Mouse (Mus musculus): ENCODE data around the gene Aicda.
"Not testable (repeated sequence)": the region's sequence is repeated elsewhere in the genome, so short reads cannot be mapped to it uniquely, and the experiment has no call there.

The Aicda gene

DNA sequence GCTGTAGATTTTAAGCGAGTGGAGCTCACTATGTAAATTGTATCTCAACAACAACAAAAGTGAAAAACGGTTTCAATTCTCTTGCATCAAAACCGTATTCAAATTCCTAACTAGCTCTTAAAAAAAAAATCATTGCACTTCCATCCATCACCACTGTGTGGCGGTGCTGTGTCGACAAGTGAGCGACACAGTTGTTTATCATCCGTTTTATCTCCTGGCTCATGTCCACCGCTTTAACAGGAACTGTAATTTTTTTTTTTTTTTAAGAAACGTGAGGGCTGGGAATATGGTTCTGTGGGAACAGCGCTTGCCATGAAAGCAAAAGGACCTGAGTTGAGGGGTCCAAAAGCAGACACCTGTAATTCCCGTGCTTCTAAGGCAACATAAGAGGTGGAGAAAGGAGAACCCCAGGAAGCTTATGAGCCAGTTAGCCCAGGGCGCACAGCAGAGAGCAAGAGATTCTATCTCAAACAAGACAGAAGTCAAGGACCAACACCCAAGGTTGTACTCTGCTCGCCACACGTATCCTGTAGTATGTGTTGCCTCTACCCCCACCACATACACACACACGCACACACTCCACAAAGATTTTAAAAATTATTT, 3.5 kb downstream of the Aicda start:
- DNase-seq, result peak; percentile 72

DNA sequence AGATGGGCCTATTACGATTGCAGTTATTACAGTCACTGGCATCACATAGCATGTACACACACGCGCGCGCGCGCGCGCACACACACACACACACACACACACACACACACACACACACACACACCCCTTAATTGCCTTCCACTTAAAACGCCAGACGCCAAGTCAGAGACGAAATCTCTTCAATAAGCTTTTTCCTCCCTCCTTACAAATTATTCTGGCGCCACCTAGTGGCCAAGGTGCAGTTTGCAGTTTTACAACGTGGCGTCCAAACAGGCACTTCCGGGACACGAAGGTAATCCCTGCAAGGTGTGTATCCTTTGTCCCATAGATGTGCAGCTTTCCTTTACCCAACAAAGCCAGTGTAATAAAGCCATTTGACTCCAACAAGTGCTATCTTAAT, 6.8 kb downstream of the Aicda start:
- DNase-seq, result peak; percentile 89

DNA sequence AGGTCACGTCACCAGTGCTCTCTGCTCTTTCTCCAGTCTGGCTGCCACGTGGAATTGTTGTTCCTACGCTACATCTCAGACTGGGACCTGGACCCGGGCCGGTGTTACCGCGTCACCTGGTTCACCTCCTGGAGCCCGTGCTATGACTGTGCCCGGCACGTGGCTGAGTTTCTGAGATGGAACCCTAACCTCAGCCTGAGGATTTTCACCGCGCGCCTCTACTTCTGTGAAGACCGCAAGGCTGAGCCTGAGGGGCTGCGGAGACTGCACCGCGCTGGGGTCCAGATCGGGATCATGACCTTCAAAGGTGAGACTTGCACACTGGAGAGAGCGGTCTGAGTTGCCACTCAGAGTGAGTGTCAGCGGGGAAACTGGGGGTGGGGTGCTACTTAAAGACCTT, 7.4 kb downstream of the Aicda start:
- DNase-seq, result no peak

DNA sequence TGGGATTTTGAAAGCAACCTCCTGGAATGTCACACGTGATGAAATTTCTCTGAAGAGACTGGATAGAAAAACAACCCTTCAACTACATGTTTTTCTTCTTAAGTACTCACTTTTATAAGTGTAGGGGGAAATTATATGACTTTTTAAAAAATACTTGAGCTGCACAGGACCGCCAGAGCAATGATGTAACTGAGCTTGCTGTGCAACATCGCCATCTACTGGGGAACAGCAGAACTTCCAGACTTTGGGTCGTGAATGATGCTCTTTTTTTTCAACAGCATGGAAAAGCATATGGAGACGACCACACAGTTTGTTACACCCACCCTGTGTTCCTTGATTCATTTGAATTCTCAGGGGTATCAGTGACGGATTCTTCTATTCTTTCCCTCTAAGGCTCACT, 8.9 kb downstream of the Aicda start:
- DNase-seq, result peak; percentile 79

DNA sequence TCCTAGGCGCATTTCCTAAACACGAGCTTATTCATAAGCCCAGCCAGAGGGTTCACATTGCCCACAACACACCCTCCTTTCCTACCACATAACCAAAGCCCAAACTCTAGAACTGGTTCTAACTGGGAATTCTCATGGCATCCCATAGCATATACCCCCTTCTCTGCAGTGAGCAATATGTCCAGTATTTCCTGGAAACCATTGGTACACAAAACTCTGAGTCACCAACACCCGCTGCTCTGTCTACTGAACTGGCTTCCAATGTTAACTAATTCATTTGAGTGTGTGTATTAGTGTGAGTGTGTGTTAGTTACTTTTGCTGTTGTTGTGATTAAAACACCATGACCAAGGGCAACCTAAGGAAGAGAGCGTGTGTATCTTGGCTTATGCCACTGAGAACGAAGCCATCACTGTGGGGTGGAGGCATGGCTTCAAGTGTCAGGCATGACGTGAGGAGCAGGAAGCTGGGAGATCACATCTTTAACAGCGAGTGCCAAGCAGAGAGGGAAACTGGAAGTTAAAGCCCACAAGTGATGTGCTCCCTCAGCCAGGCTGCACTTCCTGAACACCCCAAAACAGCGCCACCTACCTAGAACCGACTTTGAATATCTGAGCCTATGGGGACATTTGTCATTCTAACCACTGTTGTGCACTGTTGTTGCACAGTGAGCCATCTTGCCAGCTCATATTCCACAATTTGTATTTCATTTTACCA, 11.6 kb downstream of the Aicda start:
- DNase-seq, result no peak

DNA sequence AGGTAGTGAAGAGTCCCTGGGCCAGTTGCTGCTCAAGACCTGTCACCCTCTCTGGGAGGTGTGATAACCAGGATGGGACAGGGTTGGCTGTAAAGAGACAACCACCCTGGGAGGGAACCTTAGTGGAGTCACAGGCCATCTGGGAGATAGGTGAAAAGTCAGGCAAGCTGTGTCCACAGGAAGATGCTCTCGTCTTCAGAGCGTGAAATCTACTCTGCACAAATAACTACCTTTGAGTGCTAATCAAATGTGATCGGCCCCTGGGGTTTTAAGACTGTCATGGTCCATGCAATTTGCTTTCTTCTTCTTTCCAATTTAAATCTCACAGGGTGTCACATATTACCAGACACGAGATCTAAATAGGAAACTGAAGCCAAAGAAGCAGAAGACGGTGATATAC, 15.5 kb downstream of the Aicda start:
- DNase-seq, result no peak

DNA sequence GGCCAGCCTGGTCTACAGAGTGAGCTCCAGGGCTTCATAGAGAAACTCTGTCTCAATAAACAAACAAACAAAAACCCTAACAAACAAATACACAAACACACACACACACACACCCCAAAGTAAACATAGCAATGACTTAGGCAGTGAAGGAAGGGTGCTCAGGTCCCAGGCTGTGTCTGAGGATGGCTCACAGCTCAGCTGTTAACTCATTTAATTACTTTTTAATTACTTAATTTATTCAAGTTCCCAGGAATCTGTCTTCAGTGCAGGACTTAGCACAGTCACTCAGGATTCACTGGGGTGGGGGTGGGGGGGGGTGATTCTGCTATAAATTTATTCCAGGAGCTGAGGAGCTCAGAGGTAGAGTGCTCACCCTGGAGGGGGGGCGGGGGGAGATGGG, 16.2 kb downstream of the Aicda start:
- DNase-seq, result no peak

DNA sequence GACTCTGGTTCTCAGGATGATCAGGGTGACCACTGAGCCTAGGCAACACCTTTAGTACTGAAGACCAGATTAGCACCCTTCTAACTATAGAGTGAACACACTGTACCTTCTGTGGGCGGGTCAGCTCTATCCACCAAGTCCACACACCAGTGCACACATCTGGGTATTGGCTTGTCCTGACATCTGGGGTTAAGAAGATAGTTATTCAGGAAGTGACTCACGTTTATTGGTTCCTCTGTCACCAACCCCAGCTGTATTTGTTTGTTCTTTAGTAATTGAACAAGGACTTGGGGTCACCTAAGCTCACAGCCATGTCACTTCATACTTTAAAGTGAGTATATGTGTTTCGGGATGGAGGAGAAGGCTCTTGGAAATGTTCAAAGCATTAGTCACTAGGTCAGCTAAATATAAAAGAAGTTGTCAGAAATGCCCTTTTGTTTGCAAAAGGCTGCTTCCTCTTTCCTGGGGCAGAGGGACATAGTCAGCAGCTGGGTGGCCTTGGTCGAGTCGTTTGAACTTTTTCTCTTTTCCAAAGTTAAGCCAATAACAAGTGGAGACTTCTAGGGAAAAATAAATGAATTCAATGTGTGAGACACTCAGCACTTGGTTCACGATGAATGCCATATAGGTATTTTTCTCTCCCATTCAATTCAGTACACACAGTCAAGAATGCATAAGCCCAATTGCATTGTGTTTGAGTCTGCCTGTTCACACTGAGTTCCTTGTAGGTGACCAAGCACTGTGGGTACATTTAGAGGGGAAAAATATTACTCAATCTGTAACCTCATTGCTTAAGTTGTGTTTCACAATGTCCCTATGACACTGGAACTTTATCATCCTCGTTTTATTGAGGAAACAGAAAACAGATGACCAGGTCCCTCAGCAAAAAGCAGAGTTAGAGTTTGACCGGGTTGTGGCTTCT, 17.4 kb downstream of the Aicda start:
- DNase-seq, result no peak

DNA sequence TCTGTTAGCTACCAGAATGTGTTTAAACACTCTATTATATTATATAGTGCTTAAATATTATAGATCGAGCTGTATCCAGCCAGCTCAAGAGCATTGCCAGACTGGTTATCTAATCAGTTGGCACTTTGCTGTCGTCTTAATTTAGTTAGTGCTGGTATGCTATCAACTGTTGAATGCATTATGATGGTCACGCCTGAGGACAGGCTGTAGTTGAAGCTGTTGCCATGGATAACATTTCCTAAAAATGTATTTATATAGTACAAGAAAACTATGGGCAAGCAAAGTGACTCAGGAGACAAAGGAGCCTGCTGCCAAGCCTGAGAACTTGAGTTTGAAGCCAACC, 18.0 kb downstream of the Aicda start:
- no peak for DNase-seq

DNA sequence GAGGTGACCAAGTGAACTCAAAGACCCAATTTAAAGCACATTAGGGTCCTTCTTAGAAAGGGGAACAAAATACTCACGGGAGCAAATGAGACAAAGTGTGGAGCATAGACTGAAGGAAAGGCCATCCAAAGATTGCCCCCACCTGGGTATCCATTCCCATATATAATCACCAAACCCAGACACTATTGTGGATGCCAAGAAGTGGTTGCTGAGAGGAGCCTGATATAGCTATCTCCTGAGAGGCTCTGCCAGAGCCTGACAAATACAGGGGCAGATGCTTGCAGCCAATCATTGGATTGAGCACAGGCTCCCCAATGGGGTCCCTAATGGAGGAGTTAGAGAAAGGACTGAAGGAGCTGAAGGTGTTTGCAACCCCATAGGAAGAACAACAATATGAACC, 21.4 kb downstream of the Aicda start:
- not testable (repeated sequence) for DNase-seq

DNA sequence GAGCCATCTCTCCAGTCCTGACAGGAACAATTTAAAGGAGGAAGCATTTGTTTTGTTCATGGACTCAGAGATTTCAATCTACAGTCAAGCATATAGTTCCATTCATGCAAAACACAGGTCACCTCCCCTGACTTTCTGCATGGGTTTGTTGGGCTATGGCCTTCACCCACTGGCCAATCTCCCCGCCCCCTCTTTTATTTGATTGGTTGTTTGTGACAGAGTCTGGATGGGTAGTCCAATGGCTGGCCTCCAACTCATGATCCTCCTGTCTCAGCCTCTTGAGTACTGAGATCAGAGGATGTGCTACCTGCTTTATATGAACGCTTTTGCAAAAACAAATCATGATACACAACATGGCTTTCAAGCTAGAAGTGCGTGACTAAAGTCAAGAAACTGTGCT, 23.4 kb downstream of the Aicda start:
- no peak for DNase-seq

DNA sequence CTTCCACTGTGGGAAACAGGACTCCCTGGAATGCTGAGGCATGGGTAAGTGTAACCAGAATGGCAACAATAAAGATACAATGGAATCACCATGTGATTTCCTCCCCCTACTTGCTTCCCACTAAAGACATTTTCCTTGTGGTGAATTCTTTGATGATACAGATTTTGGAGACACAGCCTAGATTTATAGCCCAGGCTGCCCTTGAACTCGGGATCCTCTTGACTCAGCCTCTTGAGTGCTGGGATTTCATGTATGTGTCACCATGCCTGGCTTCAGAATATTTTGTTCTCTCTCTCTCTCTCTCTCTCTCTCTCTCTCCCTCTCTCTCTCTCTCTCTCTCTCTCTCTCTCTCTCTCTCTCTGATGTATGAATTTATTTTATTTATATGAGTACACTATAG, 25.5 kb downstream of the Aicda start:
- no peak for DNase-seq

DNA sequence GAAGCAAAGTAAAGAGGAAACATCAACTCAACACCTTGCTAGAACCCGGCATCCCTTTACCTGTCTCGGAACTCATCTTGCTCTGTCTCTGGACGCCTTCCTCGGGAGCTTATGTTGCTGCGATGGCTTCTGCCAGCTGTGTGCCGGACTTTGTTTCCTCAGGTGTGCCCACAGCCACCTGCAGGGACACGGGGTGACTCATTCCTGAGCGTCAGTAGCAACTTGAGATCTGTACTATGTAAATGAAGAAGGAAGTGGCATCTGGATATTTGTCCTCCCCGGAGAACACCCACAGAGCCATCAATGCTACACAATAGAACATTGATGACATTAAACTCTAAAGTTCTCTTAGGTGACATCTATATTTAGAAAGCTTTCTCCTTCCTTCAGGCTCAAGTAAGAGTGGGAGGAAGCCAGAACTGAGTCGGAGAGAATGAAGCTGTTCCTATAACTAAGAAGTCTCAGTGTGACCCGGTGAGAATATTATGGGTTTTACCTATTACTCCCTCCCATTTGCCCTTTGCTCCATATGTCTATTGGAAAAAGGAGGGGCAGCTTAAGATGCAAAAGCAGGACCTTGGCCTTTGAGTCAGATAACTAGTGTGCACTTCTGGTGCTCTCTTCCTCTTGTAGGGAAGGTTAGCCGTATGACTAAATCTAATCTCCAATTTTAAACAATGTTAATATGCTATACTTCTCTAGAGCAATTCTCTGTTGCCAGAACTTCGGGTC, 37.6 kb downstream of the Aicda start:
- DNase-seq, result no peak

DNA sequence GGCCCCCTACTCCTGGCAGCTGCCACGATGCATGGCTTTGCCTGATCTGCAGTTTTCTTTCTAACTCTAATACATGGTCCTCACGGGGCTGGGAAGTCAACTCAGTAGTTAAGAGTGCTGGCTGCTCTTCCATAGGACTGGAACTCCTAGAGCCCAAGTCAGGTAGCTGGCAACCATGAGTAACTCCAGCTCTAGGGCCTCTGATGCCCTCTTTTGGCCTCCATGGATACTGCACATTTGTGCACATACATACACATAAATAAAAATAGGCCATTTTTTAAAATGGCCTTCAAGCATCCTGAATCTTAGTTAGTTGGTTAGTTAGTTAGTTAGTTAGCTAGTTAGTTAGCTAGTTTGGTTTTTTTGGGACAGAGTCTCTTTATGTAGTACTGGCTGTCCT, 39.3 kb downstream of the Aicda start:
- DNase-seq, result no peak

DNA sequence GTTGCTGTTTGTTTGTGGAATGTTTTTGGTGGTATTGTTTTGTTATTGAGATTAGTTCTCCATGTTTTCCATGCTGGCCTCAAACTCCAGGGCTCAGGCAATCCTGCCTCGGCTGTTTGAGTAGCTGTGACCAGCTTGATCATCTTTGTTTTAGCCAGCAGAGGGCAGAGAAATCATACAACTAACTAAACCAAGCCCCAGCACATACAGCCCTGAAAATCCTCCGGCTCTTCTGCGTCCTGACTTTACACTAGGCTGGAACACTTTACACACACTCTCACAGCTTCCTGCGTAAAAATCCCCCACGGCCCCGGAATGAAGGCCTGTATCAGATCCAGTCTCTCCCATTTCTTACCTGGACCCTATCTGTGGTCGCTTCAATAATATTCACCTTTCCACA, 42.0 kb downstream of the Aicda start:
- peak; percentile 55 for DNase-seq

DNA sequence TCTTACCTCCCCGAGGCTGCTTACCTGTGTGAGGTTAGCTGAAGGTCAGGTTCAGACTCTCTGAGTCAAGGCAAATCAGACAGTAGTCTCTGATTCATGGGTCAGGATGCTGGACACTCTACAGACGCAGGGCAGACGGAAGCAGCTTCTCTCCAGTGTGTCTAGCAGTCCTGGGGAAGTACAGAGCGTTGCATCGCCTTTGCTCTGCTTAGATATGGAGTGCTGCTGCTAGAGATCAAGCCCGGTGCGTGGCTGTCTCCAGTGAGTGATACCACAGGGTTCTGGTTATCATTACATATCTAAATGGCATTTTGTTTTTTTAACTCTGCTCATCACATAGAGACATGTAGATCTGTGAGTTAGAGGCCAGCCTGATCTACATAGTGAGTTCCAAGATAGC, 43.0 kb downstream of the Aicda start:
- DNase-seq, result no peak

DNA sequence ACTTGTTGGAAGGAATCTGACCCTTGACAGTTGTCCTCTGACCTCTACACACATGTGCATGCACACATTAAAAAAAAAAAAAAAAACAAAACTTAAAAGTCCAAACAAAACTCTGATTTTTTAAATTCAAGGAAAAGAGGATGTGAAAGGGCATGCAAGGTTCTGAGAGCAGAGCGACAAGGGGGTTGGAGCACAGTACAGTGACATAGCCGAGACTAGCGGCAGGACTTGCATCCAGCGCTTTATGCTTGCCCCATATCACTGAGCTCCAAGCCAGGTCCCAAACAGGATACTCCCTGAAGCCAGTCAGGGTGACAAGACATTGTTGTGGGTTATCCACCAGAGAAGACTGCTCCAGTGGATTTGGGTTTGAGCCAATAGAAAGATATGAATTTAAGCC, 44.4 kb downstream of the Aicda start:
- DNase-seq, result no peak

DNA sequence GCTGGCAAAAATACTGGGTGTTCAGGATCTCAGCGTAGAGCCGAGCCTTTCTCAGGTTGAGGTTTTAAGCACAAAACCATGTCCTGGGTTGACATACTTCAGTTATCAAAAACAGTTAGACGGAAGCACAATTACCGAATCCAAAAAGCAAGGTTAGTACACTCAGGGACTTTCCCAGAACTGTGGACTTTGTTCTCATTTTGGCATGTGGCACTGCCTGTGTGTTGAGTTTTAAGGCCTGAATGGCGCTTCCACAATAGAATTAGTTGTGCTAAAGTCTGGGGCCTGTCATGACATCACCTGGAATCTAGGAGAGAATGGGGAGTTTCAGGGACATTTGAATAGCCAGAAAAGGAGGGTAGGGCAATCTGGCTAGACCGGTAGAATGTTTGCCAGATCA, 44.8 kb downstream of the Aicda start:
- DNase-seq, result no peak

DNA sequence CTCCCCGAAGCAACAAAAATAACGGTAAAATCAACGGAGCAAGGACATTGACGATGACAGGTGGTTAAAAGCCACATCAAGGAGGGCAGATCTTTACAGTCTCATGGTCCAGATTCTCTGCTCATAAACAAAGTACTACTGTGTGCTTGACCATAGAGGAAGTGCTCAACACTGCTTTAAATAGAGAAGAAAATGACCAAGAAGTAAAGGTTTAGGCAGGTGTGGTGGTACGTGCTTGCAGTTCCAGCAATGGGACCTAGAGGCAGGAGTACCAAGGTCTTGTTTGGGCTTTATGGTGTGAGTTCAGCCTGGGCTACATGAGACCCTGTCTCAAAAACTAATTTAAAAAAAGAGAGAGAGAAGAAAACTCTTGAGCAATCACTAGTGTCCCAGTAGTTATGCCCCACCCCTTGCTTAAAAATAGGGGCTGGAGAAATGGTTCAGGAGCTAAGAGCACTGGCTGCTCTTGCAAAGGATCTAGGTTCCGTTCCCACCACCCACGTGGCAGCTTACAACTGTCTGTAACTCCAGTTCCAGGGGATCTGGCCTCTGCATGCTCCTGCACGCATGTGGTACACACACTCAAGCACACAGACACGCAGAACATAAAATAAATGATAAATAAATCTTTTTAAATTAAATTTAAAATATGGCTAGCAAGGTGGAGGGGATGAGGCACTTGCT, 45.6 kb downstream of the Aicda start:
- DNase-seq, result no peak

DNA sequence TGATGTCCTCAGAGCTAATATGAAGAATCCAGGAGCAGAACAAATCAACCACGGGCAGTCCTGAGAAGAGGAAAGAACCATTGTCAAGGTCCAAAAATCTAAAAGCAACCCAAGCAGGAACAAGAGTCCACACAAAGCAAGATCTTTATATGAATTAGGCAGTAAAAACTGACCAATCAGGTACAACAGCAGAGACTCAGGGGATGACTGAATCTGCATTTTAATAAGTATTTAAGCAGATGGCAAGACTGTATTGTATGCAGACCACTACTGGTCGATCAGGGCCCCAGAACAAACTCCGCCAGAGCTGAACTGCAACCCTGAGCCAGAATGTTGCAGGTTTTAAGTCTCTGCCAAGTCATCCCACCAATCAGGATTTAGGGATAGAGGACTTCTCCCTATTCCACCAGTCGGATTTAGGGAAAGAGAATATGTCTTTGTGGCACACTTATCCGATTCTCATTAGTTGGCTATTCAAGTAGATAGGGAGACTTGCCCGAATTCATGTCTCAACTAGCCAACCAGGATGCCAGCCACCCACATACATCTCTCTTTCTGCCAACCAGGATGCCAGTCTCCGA, 46.6 kb downstream of the Aicda start:
- DNase-seq, result no peak

DNA sequence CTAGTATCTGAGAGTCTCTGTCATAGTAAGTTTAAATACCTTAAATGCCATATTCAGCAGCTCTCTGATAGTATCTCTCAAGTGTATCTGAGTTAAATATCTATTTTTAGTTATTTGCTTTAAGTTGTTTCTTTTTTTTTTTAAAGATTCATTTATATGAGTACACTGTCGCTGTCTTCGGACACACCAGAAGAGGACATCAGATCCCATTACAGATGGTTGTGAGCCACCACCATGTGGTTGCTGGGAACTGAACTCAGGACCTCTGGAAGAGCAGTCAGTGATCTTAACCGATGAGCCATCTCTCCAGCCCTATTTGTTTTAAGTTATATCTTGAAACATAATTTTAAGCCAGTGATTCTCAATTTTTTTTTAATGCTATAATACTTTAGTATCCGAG, 47.4 kb downstream of the Aicda start:
- DNase-seq, result no peak

DNA sequence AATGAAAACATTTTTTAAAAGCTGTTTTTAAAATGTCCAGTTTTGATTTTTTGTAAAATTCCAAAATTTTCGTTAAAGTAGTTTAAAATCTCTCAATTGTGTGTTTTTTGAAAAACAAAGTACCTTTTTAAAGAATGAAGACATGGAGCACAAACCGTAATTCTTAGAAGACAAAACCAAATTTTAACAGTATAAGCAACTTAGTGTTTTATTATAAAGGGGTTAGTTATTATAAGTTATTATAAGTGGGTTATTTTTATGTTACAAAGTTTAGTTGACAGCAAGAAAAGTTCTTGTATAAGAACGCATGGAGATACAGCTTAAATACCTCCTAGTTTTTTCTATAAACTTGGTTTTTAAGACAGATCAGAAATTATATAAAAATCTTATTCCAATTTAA, 48.0 kb downstream of the Aicda start:
- DNase-seq, result no peak
